Mouse (Mus musculus) ES-Bruce4 (cell line): ENCODE measurements around the gene Scpep1. TPM values are rescaled to one million over a fixed set of nuclear protein-coding genes. Genes with fewer than 3 reads are reported as not detected.

Source experiments
- H3K27ac ChIP-seq: 2 replicates; pipeline ENCODE4 v1.5.1; 2012; ENCODE audit warnings: low read length, inconsistent platforms; ENCODE audit not compliant: insufficient read depth
- H3K27me3 ChIP-seq: 2 replicates; pipeline ENCODE4 v1.6.1; 2012; ENCODE audit warnings: mild to moderate bottlenecking, low read length, inconsistent platforms; ENCODE audit not compliant: control insufficient read depth, poor library complexity, insufficient read depth, severe bottlenecking
- H3K36me3 ChIP-seq: 2 replicates; pipeline ENCODE4 v1.6.1; 2012; ENCODE audit warnings: inconsistent platforms, mild to moderate bottlenecking, low read length, moderate library complexity; ENCODE audit not compliant: control insufficient read depth, poor library complexity, insufficient read depth, severe bottlenecking
- H3K4me1 ChIP-seq: one replicate; pipeline ENCODE4 v1.8.1; 2011; ENCODE audit warnings: low read length; ENCODE audit not compliant: control insufficient read depth, insufficient read depth
- H3K4me3 ChIP-seq: 2 replicates; pipeline ENCODE4 v1.5.1; 2011; ENCODE audit warnings: low read depth, mild to moderate bottlenecking, low read length
- H3K9ac ChIP-seq: 2 replicates; pipeline ENCODE4 v1.6.1; 2012; ENCODE audit warnings: low read depth, mild to moderate bottlenecking, inconsistent platforms; ENCODE audit not compliant: poor library complexity, severe bottlenecking
- H3K9me3 ChIP-seq: replicated peaks from 2 replicates; pipeline ENCODE4 v1.6.1; 2012; ENCODE audit warnings: mild to moderate bottlenecking, low read length, inconsistent platforms; ENCODE audit not compliant: control insufficient read depth, poor library complexity, insufficient read depth, severe bottlenecking
- CTCF ChIP-seq: IDR thresholded peaks from one replicate; pipeline ENCODE4 v1.8.1; 2011; ENCODE audit warnings: low read depth, low read length
- EP300 ChIP-seq: IDR thresholded peaks from 2 replicates; pipeline ENCODE4 v1.6.1; 2011; ENCODE audit warnings: low read depth, low read length; ENCODE audit not compliant: insufficient read depth
- POLR2A ChIP-seq: IDR thresholded peaks from one replicate; pipeline ENCODE4 v1.8.1; 2011; ENCODE audit warnings: low read length; ENCODE audit not compliant: insufficient read depth
- polyA plus RNA-seq: library from polyadenylated mRNA; stranded (reverse); fragments of >200 nt; gene quantifications from 2 replicates; pipeline ENCODE4 v1.2.4, GENCODE M21; 2011; ENCODE audit warnings: low read depth; ENCODE audit not compliant: missing spikeins, insufficient read depth, insufficient read length

Gene Scpep1
- polyA plus RNA-seq, 1 experiment = 186 TPM

DNA sequence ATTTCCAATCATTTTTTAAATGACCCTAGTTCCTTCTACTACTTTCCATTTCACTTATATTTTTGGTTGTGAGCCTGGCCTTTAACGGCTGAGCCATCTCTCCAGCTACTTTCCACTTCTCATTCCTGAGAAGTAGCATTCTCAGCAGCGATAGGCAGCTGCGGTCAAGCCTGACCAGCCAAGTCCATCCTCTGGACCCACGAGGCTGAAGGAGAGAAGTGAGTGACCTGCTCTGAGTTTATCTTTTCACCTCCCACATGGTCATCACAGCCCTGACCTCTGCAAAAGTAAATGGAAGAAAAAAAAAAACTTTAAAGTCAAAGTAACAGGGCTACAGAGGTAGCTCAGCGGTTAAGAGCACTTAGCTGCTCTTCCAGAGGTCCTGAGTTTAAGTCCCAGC is 28.7 kb downstream of the Scpep1 start:
- TF ChIP-seq EP300 = no peak
- TF ChIP-seq POLR2A = no peak
- no peak for TF ChIP-seq CTCF
- peaks cover 2% of the 10 kb centered on the region for H3K9me3 ChIP-seq
- H3K4me1 ChIP-seq = no peaks in the 10 kb centered on the region
- H3K36me3 ChIP-seq = peaks cover 84% of the 10 kb centered on the region
- no peak overlapping the region for H3K9ac ChIP-seq
- no peak overlapping the region for H3K4me3 ChIP-seq
- no peak overlapping the region for H3K27ac ChIP-seq
- no peaks in the 10 kb centered on the region for H3K27me3 ChIP-seq

GRCm38 (mm10) chr11:88909388-88910036 is 45.8 kb downstream of the Scpep1 start:
- H3K27ac ChIP-seq = no peak overlapping the region
- H3K4me3 ChIP-seq = no peak overlapping the region
- no peaks in the 10 kb centered on the region for H3K27me3 ChIP-seq
- peaks cover 8% of the 10 kb centered on the region; the same call in 1 of the 2 replicates for H3K9me3 ChIP-seq
- TF ChIP-seq POLR2A (no peak), CTCF (no peak), EP300 (no peak)
- H3K9ac ChIP-seq = no peak overlapping the region
- no peaks in the 10 kb centered on the region for H3K4me1 ChIP-seq
- no peaks in the 10 kb centered on the region for H3K36me3 ChIP-seq

DNA sequence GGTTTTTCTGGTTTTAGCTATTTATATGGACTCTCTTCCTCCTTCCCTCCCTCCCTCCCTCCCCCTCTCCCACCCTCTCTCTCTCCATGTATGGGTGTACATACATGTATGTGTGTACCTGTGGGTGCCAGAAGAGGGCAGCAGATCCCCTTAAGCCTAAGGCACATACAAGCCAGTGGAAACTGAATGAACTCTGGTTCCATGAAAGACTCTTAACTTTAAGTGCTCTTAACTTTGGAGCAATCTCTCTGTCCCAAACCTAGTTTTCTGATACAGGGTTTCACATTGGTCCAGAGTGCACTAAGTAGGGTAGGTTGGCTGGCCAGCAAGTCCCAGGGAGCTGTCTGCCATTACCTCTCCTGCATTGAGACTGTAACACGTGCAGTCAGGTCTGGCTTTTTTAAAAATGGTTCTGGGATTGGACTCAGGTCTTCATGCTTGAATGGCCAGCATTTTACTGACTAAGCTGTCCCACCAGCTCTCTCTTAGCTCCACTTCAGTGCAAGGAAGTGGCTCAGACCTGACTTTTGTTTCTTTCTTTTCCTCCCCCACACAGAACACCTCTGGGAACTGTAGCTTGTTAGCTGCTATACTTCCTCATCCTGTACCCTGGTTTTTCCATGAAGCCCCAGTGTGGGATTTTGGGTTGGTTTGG is 46.6 kb downstream of the Scpep1 start:
- H3K4me1 ChIP-seq = no peaks in the 10 kb centered on the region
- no peak overlapping the region for H3K9ac ChIP-seq
- H3K27ac ChIP-seq = no peak overlapping the region
- peaks cover 8% of the 10 kb centered on the region; the same call in 1 of the 2 replicates for H3K9me3 ChIP-seq
- no peaks in the 10 kb centered on the region for H3K36me3 ChIP-seq
- no peak overlapping the region for H3K4me3 ChIP-seq
- H3K27me3 ChIP-seq = no peaks in the 10 kb centered on the region
- TF ChIP-seq POLR2A = no peak
- peak; percentile 25 for TF ChIP-seq CTCF

- no peaks in the 10 kb centered on the region for H3K4me1 ChIP-seq
- no peak overlapping the region for H3K27ac ChIP-seq
- no peaks in the 10 kb centered on the region for H3K27me3 ChIP-seq
- H3K36me3 ChIP-seq = no peaks in the 10 kb centered on the region
- H3K9ac ChIP-seq = no peak overlapping the region
- TF ChIP-seq CTCF (no peak), POLR2A (no peak), EP300 (no peak)
- no peak overlapping the region for H3K4me3 ChIP-seq
- H3K9me3 ChIP-seq = peaks cover 8% of the 10 kb centered on the region; the same call in 1 of the 2 replicates
Measured at GRCm38 (mm10) chr11:88907886-88908285, 47.4 kb downstream of the Scpep1 start.

- Histone ChIP-seq H3K4me3 (no peak overlapping the region), H3K27me3 (no peaks in the 10 kb centered on the region), H3K9me3 (peaks cover 6% of the 10 kb centered on the region; the same call in 1 of the 2 replicates), H3K4me1 (no peaks in the 10 kb centered on the region), H3K9ac (no peak overlapping the region), H3K36me3 (no peaks in the 10 kb centered on the region), H3K27ac (peak overlapping the region; percentile 67)
- no peak for TF ChIP-seq CTCF
Measured at GRCm38 (mm10) chr11:88905621-88906020, 49.6 kb downstream of the Scpep1 start.

DNA sequence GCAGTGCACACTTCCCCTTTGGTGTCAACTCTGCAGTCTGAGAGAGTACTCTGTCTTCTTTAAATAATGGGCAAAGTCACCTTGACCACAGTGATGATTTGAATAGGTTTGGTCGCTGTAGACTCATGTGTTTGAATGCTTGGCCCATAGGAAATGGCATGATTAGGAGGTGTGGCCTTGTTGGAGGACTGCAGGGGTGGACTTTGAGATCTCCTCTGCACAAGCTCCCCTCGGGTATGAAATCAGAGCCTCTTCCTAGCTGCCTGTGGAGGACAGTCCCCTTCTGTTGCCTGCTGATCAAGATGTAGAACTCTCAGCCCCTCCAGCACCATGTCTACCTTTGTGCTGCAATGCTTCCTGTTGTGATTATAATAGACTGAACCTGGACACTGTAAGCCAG is 51.2 kb downstream of the Scpep1 start:
- Histone ChIP-seq H3K9ac (no peak overlapping the region), H3K27me3 (no peaks in the 10 kb centered on the region), H3K4me1 (no peaks in the 10 kb centered on the region), H3K27ac (no peak overlapping the region), H3K4me3 (no peak overlapping the region), H3K9me3 (no peaks in the 10 kb centered on the region), H3K36me3 (no peaks in the 10 kb centered on the region)
- TF ChIP-seq EP300 (no peak), POLR2A (no peak), CTCF (no peak)
